Mouse (Mus musculus) left cerebral cortex, adult 8-10 months (tissue): ENCODE measurements around the gene Trcg1. TPM values are rescaled to one million over a fixed set of nuclear protein-coding genes. Genes with fewer than 3 reads are reported as not detected.
"Not testable (repeated sequence)": the region's sequence is repeated elsewhere in the genome, so short reads cannot be mapped to it uniquely, and the experiment has no call there.

Source experiments
- DNase-seq, 2 experiments: peaks; one replicate each; pipeline ENCODE4 v3.0.0; 2022; ENCODE audit warnings: low spot score in 2 of 2
- total RNA-seq, 4 experiments: library from RNA; stranded (reverse); gene quantifications; 2 replicates each; pipeline ENCODE4 v1.2.4; 2022

Gene Trcg1
- total RNA-seq, result not detected

GRCm38 (mm10) chr9:57236256-57236655 is at the start of gene Trcg1:
Gene Trcg1, plus strand, starts transcription at chr9:57236556.
- DNase-seq, result no peak

DNA sequence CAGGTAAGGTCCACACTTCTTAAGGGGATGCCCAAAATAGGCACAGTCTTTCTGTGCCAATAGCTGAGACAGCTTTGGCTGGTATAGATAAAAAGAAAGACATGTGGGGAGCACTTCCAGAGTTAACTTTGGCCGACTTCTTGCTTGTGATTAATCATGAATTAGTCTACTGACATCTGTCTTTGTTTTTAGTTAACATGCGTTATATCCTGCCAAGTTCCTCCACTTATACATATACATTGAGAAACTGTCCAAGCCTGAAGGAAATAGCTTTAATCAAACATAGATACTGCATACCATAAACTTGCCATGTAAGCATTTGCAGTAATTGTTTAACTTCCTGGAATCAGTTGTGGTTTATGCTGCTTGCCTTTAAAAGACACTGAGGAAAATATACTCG is 39.6 kb upstream of the Trcg1 start:
- DNase-seq, result no peak

GRCm38 (mm10) chr9:57197414-57197813 is 38.9 kb upstream of the Trcg1 start:
- no peak for DNase-seq

DNA sequence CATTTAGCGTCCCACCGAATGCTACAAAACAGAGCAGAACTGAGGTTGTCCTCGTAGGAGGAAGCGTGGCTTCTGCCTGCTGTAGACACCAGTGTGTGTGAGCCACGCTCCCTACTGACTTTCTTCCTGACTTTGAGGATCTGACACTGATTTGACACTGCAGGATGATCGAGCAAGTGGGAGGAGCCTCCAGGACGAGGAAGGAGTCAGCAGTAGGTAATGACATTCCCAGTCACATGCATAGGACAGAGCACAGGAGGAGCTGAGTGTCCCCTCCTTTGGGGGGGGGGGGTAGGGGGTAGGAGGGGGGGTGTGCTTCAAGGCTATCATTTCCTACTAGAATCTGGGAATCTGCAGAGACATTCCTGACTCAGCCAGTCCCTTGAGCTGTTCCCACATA is 33.4 kb upstream of the Trcg1 start:
- DNase-seq, result no peak

GRCm38 (mm10) chr9:57203571-57203970 is 32.8 kb upstream of the Trcg1 start:
- not testable (repeated sequence) for DNase-seq

DNA sequence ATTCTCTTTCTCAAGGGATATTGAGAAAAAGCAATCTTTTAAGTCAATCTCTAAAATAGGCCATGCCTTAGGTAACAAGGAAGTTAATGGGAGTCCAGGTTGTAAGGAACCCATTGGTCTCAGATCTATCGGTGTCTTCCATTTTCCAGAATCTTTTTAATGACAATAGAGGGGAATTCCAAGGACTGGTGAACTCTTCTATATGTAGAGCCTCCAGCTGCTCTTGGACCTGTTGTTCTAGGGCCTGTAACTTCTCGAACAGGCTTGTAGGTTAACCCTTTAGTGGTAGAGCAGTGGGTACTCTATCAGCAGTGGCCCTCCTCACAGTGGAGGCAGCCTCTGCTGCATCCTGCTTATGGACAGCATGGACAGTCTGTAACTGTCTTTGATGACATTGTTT is 29.5 kb upstream of the Trcg1 start:
- DNase-seq, result no peak

GRCm38 (mm10) chr9:57209316-57209715 is 27.0 kb upstream of the Trcg1 start:
- peak in 1 of 2 experiments; percentile 14 for DNase-seq

GRCm38 (mm10) chr9:57212448-57213222 is 23.7 kb upstream of the Trcg1 start:
- no peak for DNase-seq

GRCm38 (mm10) chr9:57214500-57214899 is 21.9 kb upstream of the Trcg1 start:
- DNase-seq, result no peak

GRCm38 (mm10) chr9:57217220-57217619 is 19.1 kb upstream of the Trcg1 start:
- DNase-seq, result no peak

DNA sequence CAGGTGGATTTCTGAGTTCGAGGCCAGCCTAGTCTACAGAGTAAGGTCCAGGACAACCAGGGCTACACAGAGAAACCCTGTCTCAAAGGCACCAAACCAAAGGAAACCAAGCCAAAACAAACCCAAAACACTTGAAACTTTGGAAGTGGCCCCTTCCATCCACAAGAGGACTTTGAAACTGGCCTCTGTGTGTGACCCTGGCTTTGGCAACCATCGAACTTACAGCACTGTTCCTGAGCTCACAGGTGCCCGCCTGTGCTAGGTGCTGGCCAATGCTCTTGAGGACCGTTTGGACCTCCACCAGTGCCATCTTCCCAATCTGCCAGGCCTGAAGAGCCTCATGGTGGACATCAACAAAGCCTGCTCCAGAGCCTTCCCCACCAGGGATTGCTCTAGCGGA is 17.6 kb upstream of the Trcg1 start:
- no peak for DNase-seq

GRCm38 (mm10) chr9:57219511-57219910 is 16.8 kb upstream of the Trcg1 start:
- no peak for DNase-seq

DNA sequence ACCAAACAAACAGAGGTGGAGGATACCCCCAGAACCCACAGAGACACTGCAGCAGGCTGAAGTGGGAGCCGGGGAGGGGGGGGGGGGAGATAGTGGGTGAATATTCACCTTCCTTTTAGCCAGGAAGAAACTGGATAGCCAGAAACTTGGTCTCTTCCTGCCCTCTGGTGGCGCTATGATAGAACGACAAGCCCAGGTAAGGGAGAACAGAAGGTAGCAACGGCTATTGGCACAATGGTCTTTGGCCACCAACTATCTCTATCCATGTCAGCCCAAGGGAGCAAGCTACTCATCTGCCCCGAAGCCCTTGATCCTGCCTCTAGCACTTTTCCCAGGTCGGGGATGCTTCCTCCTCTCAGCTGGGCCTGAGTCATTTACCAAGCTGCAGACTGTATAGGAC is 16.0 kb upstream of the Trcg1 start:
- DNase-seq, result peak in 1 of 2 experiments; percentile 2

DNA sequence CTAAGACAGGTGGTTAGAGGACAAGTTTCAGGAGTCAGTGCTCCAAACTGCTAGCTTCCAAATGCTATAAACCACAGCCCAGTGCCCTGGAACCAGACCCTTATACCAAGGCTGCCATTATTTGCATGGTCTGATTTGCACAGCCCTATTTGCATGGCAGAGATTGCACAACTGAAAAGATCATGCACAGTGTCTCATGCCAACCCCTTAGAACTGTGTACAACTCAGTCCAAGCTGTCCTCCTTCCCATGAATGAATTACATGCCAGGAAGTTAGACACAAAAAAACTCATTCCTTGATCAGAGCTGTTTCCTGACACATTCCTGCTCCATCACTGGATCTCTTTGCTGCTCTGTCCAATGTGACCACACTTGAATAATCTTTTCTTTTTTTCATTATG is 13.0 kb upstream of the Trcg1 start:
- no peak for DNase-seq

DNA sequence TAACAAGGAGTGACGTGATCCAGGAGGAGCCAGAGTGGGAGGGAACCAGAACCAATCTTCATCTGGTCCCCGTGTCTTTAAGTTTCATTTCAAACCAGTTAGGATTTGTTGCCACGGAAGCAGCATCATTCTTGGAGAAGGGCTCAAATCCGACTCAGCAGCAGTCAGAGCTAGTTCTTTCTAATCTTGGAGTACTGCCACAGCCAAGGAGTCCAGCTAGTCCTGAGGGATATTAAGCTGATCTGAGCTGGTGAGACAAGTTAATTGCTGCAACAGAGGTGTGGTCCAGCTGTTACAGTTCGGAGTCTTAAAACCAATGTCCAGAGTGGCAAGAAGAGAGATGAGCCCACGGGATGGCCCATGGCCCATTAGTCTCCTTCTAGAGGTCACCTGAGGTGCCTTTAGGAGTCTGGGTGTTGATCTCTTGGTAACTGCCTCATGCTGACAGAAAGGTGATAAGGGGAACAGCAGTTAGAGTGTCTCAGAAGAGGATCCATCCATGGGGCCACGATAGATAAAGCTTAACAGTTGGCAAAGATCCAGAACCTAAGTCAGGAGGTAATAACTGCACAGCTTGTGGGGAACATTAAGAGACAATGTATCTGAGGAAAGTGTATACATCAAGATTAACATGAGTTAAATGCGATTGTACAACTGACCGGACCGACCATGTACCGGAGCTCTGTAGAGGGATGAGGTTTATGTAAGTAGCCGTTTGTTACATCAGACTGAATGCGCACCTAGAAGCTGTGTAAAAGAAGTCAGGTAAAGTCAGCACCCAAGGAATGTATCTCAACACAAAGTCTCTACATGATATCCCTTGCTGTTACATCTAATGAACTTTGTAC is 10.4 kb upstream of the Trcg1 start:
- no peak for DNase-seq

- not testable (repeated sequence) for DNase-seq
These were observed 9.7 kb upstream of the Trcg1 start for GRCm38 (mm10) chr9:57226628-57227122.

- DNase-seq, result no peak
These were observed 9.2 kb upstream of the Trcg1 start for GRCm38 (mm10) chr9:57227203-57227602.

- no peak for DNase-seq
These were observed 8.2 kb upstream of the Trcg1 start for GRCm38 (mm10) chr9:57228186-57228585.

GRCm38 (mm10) chr9:57229726-57230125 is 6.6 kb upstream of the Trcg1 start:
- DNase-seq, result no peak

DNA sequence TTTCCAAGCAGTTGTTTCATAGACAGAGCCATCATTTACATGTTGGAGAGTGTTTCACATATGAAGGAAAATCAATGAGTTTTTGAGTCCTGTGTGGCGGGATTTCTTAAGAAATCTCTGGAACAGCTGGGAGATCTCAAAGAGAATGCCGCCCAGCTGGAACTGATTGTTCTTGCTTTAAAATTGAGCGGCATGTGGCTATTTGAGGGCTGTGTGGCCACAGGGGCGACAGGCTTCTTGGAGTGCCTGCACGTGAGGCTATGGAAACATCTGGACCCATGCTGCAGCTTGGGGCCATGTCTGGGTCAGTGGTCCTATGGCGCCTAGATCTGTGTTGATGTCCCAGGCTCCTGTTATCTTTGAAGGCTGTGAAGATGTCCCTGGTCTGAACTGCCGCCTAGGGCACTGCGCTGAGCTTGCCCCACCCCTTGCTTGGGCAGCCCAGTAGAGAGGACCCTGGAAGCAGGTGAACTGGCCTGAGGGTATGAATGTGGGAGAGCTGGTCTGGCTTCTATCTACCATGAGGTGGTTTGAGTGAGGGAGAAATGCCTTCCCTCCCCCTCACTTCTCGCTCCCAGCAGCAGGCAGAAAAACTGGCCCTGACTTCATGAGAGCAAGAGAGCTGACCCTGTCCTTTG is 6.1 kb upstream of the Trcg1 start:
- no peak for DNase-seq

DNA sequence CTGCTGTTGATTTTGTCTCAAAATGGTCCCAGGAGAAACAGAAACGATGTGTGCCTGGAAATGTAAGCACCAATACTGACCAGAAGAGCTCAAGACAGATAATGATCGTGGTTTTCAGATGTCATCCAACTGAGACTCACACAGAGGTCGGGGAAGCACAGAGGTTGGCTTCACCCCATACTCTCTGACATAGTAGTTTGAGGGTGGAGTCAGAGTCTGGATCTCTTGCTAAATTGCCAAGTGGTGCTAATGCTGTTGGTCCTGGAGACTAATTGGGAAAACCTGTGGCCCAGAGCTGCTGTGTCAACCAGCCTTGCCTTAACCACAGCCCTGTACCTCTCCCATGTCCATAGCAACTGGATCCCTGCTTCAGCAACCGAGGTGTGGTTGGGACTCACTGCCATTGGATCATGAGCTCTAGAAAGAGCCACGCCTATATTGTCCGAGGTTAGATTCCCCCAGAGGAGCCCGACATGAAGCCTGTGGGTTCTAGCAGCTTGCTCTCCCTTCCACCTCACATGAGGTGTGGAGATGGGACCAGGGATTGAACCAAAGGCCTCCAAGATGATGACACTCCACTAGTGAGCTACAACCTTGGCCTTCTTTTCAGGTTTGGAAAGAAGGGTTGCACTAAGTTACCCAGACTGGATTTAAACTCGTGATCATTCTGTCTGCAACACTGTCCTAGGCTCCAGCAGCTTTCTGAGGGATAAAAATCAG is 4.7 kb upstream of the Trcg1 start:
- DNase-seq, result no peak
